Mouse (Mus musculus): Measurements from ENCODE around the gene Msrb1. TPM values are rescaled to one million over a fixed set of nuclear protein-coding genes. Genes with fewer than 3 reads are reported as not detected.

The Msrb1 gene
- polyA plus RNA-seq, 1 experiment = 53.0 TPM

DNA sequence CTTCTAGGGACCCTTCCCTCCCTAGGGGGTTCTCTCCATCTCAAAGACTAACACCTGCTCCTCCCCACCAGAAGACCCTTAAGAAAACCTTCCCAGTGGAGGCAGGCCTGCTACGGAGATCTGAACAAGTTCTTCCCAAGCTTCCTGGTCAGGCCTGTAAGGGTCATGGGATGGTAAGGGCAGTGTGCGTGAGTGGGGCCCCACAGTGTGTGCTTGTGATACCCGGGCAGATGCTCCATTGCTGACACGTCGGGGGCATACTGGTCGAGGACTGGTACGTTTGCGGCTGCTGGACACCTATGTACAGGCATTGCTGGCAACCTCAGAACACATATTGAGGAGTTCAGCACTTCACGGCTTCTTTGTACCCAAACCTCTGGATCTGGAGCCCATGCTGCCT, 37.7 kb upstream of the Msrb1 start:
- Histone ChIP-seq H3K4me3 (ENCODE audit: insufficient read depth, low read length) (no peak overlapping the region), H3K4me1 (ENCODE audit: control insufficient read depth, insufficient read depth, low read length) (peaks cover 3% of the 10 kb centered on the region; the same call in 1 of the 2 replicates), H3K27ac (ENCODE audit: insufficient read depth, low read length) (no peak overlapping the region)
- TF ChIP-seq POLR2A (IDR thresholded peaks at IDR 0.05; ENCODE audit: extremely low read depth, insufficient read depth, low read length) (no peak), CTCF (IDR thresholded peaks at IDR 0.05; ENCODE audit: extremely low read depth, insufficient read depth, low read length) (no peak)

DNA sequence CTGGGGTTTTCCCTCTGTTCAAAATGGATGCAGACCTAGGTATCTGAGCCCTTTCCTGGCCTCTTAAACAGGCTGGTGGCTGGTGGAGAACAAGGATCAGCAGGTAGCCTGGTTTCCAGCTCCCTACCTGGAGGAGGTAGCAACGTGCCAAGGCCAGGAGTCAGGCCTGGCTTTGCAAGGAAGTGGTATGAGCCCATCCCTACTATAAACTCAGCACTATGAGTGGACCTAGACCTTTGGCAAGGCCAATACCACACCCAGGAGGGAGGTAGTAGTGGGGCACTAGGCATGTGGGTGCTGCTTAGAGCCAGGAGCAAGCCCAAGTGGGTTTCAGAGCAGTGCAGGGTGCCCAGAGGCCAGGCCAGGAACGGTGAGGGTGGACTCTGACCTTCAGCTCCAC, 37.0 kb upstream of the Msrb1 start:
- no peak overlapping the region for H3K4me3 ChIP-seq (ENCODE audit: insufficient read depth, low read length)
- TF ChIP-seq POLR2A (IDR thresholded peaks at IDR 0.05; ENCODE audit: extremely low read depth, insufficient read depth, low read length) (no peak), CTCF (IDR thresholded peaks at IDR 0.05; ENCODE audit: extremely low read depth, insufficient read depth, low read length) (no peak)

DNA sequence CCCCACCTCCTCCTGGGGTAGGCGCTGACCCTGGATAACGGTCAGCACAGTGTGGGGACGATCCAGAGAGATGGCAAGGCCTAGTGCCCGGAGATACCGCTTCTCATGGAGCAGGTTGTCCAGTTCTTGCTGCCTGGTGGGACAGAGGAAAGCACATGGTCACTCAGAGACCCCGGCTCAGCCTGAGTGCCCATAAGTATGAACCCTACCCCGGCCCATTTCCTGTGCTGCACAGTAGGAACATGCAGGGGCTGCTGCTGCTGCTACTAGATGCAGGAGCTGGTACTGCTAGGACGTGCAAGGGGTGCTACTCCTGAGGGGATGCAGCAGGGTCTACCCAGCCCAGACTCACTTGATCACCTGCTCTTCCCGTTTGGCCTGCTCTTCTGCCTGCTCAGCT, 35.2 kb upstream of the Msrb1 start:
- no peak for TF ChIP-seq POLR2A (IDR thresholded peaks at IDR 0.05; ENCODE audit: extremely low read depth, insufficient read depth, low read length)
- no peak for TF ChIP-seq CTCF (IDR thresholded peaks at IDR 0.05; ENCODE audit: extremely low read depth, insufficient read depth, low read length)
- peaks cover 3% of the 10 kb centered on the region; the same call in 1 of the 2 replicates for H3K4me1 ChIP-seq (ENCODE audit: control insufficient read depth, insufficient read depth, low read length)
- H3K27ac ChIP-seq (ENCODE audit: insufficient read depth, low read length) = no peak overlapping the region
- no peak overlapping the region for H3K4me3 ChIP-seq (ENCODE audit: insufficient read depth, low read length)

More for the DNA sequence above, 37.0 kb upstream of the Msrb1 start:
- H3K27ac ChIP-seq (ENCODE audit: insufficient read depth, low read length) = no peak overlapping the region
- H3K4me1 ChIP-seq (ENCODE audit: control insufficient read depth, insufficient read depth, low read length) = peaks cover 3% of the 10 kb centered on the region; the same call in 1 of the 2 replicates

DNA sequence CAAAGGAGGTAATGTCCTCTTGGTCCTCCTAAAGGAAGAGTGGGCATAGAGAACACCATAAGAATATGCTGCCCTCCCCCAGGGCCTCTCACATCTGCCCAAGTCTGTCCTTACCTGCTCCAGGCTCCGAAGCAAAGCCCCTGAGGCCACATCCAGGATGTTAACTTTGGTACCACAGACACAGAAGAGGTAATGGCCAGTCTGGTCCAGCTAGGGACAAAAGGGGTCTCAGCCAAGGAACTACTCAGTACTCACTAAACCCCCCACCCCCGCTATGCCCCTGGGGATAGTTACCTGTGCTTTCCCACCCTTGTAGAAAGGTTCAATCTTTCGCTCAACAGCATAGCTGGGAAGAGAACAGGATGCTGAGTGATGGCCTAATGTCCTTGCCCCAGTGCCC, 30.6 kb upstream of the Msrb1 start:
- Histone ChIP-seq H3K27ac (ENCODE audit: insufficient read depth, low read length) (no peak overlapping the region), H3K4me3 (ENCODE audit: insufficient read depth, low read length) (no peak overlapping the region), H3K4me1 (ENCODE audit: control insufficient read depth, insufficient read depth, low read length) (peaks cover 2% of the 10 kb centered on the region; the same call in 1 of the 2 replicates)
- TF ChIP-seq CTCF (IDR thresholded peaks at IDR 0.05; ENCODE audit: extremely low read depth, insufficient read depth, low read length) (no peak), POLR2A (IDR thresholded peaks at IDR 0.05; ENCODE audit: extremely low read depth, insufficient read depth, low read length) (no peak)

DNA sequence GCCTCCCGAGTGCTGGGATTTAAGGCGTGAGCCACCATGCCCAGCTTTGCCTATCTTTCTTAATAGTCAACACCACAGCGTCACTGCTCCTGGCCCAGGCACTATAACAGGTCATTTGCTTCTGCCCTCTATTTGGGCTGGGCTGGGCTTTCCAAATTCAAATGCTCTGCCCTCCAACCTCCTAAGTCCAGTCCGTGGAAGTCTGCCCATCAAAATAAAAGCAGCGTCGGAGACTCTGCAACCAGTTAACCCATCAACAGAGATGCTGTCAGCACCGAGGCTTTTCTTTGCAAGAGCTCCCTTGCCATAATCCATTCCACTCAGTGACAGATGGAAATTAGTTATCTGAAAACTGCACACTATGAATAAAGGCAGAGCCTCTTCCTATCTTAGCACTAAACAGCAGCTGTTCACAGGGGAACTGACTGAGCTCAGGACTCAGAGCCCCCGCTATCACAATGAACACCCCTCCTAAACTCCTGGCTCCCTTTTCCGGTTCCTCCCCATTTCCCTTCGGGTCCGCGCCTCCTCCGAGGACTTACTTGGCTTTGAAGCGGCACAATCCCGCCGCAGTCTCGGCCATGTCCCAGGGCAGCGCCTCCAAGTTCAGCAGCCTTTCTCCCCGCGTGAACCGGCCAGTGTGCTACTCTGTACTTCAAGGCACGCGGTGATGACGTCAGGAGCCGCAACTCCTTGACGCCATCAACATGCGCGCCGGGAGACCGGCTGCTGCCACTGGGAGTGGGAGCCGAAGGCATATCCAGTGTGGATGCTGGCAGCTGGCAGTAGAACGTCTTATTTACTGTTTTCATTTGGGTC, 29.3 kb upstream of the Msrb1 start, which contains the start of gene Tbl3:
Tbl3 (minus strand) TSS at position 679 of the 819 bp plus-strand sequence.
- TF ChIP-seq CTCF (IDR thresholded peaks at IDR 0.05; ENCODE audit: extremely low read depth, insufficient read depth, low read length) (no peak), POLR2A (IDR thresholded peaks at IDR 0.05; ENCODE audit: extremely low read depth, insufficient read depth, low read length) (peak; percentile 95)
- H3K4me1 ChIP-seq (ENCODE audit: control insufficient read depth, insufficient read depth, low read length) = peaks cover 2% of the 10 kb centered on the region; the same call in 1 of the 2 replicates
- H3K27ac ChIP-seq (ENCODE audit: insufficient read depth, low read length) = no peak within 1 kb of the TSS

DNA sequence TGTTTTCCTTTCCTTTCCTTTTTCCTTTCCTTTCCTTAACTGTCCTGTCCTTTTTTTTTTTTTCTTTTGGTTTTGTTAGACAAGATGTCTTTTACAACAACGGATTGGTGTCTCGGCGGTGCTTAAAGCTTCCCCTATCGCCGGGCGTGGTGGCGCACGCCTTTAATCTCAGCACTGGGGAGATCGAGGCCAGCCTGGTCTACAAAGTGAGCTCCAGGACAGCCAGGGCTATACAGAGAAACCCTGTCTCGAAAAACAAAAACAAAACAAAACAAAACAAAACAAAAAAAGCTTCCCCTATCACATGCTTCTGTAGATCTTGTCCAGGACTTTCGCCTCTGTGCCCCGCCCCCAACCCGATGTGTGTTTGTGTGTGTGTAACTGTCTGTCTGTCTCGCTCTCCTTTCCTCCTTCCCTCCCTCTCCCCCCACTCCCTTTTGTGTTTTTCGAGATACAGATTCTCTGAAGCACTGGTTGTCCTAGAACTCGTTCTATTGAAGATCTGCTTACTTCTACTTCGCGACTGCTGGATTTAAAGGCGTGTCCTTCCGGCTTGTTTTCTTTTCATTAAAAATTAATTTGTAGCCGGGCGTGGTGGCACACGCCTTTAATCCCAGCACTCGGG, 28.5 kb upstream of the Msrb1 start:
- H3K27ac ChIP-seq (ENCODE audit: insufficient read depth, low read length) = no peak overlapping the region
- H3K4me1 ChIP-seq (ENCODE audit: control insufficient read depth, insufficient read depth, low read length) = peaks cover 2% of the 10 kb centered on the region; the same call in 1 of the 2 replicates
- peak overlapping the region; percentile 66 for H3K4me3 ChIP-seq (ENCODE audit: insufficient read depth, low read length)
- TF ChIP-seq POLR2A (IDR thresholded peaks at IDR 0.05; ENCODE audit: extremely low read depth, insufficient read depth, low read length) (no peak), CTCF (IDR thresholded peaks at IDR 0.05; ENCODE audit: extremely low read depth, insufficient read depth, low read length) (no peak)

More for the DNA sequence above, 29.3 kb upstream of the Msrb1 start, which contains the start of gene Tbl3:
- peak within 1 kb of the TSS; percentile 66 for H3K4me3 ChIP-seq (ENCODE audit: insufficient read depth, low read length)

DNA sequence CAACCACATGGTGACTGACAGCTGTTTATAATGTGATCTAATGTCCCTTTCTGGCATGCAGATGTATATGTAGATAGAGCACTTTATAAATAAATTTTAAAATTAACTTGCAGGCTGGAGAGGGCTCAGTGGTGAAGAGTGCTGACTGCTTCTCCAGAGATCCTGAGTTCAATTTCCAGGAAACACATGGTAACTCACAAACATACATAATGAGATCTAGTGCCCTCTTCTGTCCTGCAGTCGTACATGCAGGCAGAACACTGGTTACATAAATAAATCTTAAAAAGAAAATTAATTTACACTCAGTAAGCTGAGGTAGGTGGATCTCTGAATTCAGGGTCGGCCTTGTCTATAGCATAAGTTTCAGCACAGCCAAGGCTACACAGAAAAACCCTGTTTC, 27.8 kb upstream of the Msrb1 start:
- Histone ChIP-seq H3K27ac (ENCODE audit: insufficient read depth, low read length) (no peak overlapping the region), H3K4me3 (ENCODE audit: insufficient read depth, low read length) (no peak overlapping the region), H3K4me1 (ENCODE audit: control insufficient read depth, insufficient read depth, low read length) (peaks cover 2% of the 10 kb centered on the region; the same call in 1 of the 2 replicates)
- TF ChIP-seq CTCF (IDR thresholded peaks at IDR 0.05; ENCODE audit: extremely low read depth, insufficient read depth, low read length) (no peak), POLR2A (IDR thresholded peaks at IDR 0.05; ENCODE audit: extremely low read depth, insufficient read depth, low read length) (no peak)

DNA sequence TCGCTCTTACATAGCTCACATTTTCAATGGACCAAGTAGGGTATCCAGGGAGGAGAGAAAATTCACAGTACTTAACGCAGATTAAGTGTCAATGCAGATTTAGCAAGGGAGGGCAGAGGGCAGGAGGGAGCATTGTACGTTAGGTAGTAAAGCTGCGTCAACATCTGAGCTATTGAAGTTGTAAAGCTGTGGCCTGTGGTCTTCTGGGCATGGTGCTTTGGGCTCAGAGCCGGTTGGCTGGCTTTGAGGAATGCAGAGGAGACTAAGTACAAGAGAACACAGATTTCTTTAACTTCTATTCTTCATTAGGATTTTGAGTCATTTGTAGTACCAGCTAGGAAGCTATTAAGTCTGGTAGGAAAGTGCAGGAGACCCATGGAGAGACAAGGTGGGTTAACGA, 20.9 kb upstream of the Msrb1 start:
- H3K4me3 ChIP-seq (ENCODE audit: insufficient read depth, low read length) = no peak overlapping the region
- H3K4me1 ChIP-seq (ENCODE audit: control insufficient read depth, insufficient read depth, low read length) = no peaks in the 10 kb centered on the region
- H3K27ac ChIP-seq (ENCODE audit: insufficient read depth, low read length) = no peak overlapping the region
- TF ChIP-seq CTCF (IDR thresholded peaks at IDR 0.05; ENCODE audit: extremely low read depth, insufficient read depth, low read length) (no peak), POLR2A (IDR thresholded peaks at IDR 0.05; ENCODE audit: extremely low read depth, insufficient read depth, low read length) (no peak)

DNA sequence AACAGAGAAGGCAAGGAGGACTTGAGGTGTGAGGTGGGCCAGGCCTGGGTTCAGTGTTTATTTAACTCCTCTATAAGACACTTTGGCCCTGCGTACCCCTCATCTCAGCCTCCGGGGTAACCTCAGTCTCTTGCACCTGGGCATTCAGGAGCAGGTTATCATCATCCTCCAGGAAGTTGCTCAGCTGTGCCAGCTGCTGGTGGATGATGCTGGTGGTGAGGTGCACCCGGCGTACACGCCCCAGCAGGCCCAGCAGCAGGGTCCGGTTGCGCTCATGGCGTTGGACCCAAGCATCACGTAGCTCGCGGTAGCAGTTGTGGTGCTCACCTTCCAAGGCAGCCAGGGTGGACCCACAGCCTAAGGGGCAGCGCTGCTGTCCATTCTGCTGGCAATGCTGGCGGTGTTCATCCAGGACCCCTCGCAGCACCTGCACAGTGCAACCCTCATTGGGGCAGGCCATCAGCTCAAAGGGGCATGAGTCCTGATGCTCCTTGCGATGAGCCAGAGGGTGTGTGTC, 20.2 kb upstream of the Msrb1 start:
- no peak for TF ChIP-seq POLR2A (IDR thresholded peaks at IDR 0.05; ENCODE audit: extremely low read depth, insufficient read depth, low read length)
- TF ChIP-seq CTCF (IDR thresholded peaks at IDR 0.05; ENCODE audit: extremely low read depth, insufficient read depth, low read length) = no peak
- Histone ChIP-seq H3K4me3 (ENCODE audit: insufficient read depth, low read length) (no peak overlapping the region), H3K27ac (ENCODE audit: insufficient read depth, low read length) (no peak overlapping the region), H3K4me1 (ENCODE audit: control insufficient read depth, insufficient read depth, low read length) (no peaks in the 10 kb centered on the region)
